Comparison of ENCODE assay signal across 33 mouse cellular contexts in genomic region chr1:82791105-82791504, GRCm38 (mm10). TPM values are rescaled to one million over a fixed set of nuclear protein-coding genes. Genes with fewer than 3 reads are reported as not detected.
DNase-seq lines count a peak whose midpoint lies in the region; ATAC-seq lines count a peak whose summit lies in the region.
"Had no signal": no experiment of that assay in that cellular context is flagged by ENCODE, and none has a peak within 500 bp of the region (broad histone marks: within the 10 kb centered on the region; RNA-seq: fewer than 3 reads in every experiment).

No protein-coding gene starts in this region.

- peak; percentile 16 to 20 for DNase-seq in cerebellum, postnatal 14 days
- no peak for DNase-seq in cerebellum, adult 9-10 months
- peak; percentile 31 for DNase-seq in left cerebral cortex, postnatal 4 days
- no peak for DNase-seq in left cerebral cortex, postnatal 14 days (ENCODE audit: low spot score in 2 of 2)
- DNase-seq in adipocyte (ENCODE audit: low spot score): no peak
- DNase-seq: adrenal gland, postnatal 36 days; cerebellum, adult 8-10 months; gastrocnemius, postnatal 36 days; kidney, adult 2 months; layer of hippocampus, adult 9-11 months; lung, embryonic 14.5 days; retina, postnatal 1 day; right cerebral cortex, postnatal 25 days; thymus, postnatal 14 days had no signal

- no peaks in the 10 kb centered on the region for H3K9me3 ChIP-seq in midbrain, embryonic 13.5 days
- H3K9me3 ChIP-seq: limb, embryonic 15.5 days; neural tube, embryonic 12.5 days had no signal

- WGBS in midbrain, embryonic 13.5 days: 60% methylated on average over 11 of the region's 11 CpGs

- intact Hi-C loops in left cerebral cortex, postnatal 4 days (cut with DNase I): no loop called here
- intact Hi-C loops in left cerebral cortex, postnatal 14 days (cut with DNase I): no loop called here

- ATAC-seq in midbrain, embryonic 13.5 days: peak; percentile 63
- ATAC-seq in megakaryocyte progenitor cell, adult 5-6 weeks (replicated peaks; ENCODE audit: poor library complexity): no peak

- no peaks in the 10 kb centered on the region for H3K27me3 ChIP-seq in midbrain, embryonic 13.5 days
- H3K27me3 ChIP-seq: limb, embryonic 15.5 days; neural tube, embryonic 12.5 days had no signal

- H3K36me3 ChIP-seq in midbrain, embryonic 13.5 days: no peaks in the 10 kb centered on the region
- H3K36me3 ChIP-seq: limb, embryonic 15.5 days; neural tube, embryonic 12.5 days had no signal

- H3K9ac ChIP-seq in midbrain, embryonic 13.5 days (replicated peaks): no peak overlapping the region
- H3K9ac ChIP-seq: hindbrain, embryonic 14.5 days; limb, embryonic 15.5 days; liver, embryonic 14.5 days; lung, embryonic 14.5 days; neural tube, embryonic 12.5 days had no signal

- no peak overlapping the region for H3K4me3 ChIP-seq in midbrain, embryonic 13.5 days (replicated peaks)
- H3K4me3 ChIP-seq: limb, embryonic 15.5 days; megakaryocyte, embryonic 14.5 days; neural tube, embryonic 12.5 days had no signal

- H3K27ac ChIP-seq in midbrain, embryonic 13.5 days: no peak overlapping the region
- H3K27ac ChIP-seq: hindbrain, embryonic 14.5 days; kidney, postnatal 0 days; limb, embryonic 15.5 days; liver, embryonic 14.5 days; neural tube, embryonic 12.5 days had no signal

- peaks cover 7% of the 10 kb centered on the region; the same call in 1 of the 2 replicates for H3K4me1 ChIP-seq in midbrain, embryonic 13.5 days (replicated peaks)

- peak overlapping the region; percentile 30; the same call in 1 of the 2 replicates for H3K4me2 ChIP-seq in midbrain, embryonic 13.5 days (replicated peaks)
- H3K4me2 ChIP-seq: hindbrain, embryonic 14.5 days; limb, embryonic 15.5 days; lung, embryonic 14.5 days; neural tube, embryonic 12.5 days had no signal

RNA-seq across cellular contexts. Expression of gene Gm47791, which starts 20.1 kb away (rescaled TPM):
- total RNA-seq in left cerebral cortex, postnatal 4 days (2021): not detected
- total RNA-seq in left cerebral cortex, postnatal 14 days (2021): not detected
- polyA plus RNA-seq in midbrain, embryonic 13.5 days (2015; fragmentation: Nextera tagmentation; extraction: Ambion mirVana): not detected in 2 replicates
- total RNA-seq in megakaryocyte progenitor cell, adult 5-6 weeks (2015): not detected in 2 replicates
- not detected in 2 replicates for total RNA-seq in megakaryocyte progenitor cell, adult 5-6 weeks (2017)
- total RNA-seq: adrenal gland, postnatal 36 days; gastrocnemius, adult 18-20 months; gastrocnemius, postnatal 36 days; heart, adult 8-10 months; heart, postnatal 25 days; left cerebral cortex, adult 18-20 months; left cerebral cortex, postnatal 36 days had no signal
- polyA plus RNA-seq: cortical plate, adult 2 months; embryonic facial prominence, embryonic 11.5 days; heart, embryonic 14.5 days; hindbrain, embryonic 14.5 days; intestine, embryonic 14.5 days; kidney, adult 2 months; kidney, postnatal 0 days; large intestine, adult 2 months; limb, embryonic 15.5 days; liver, embryonic 14.5 days; lung, embryonic 14.5 days; neural tube, embryonic 12.5 days; stomach, embryonic 14.5 days had no signal

RNA-seq across cellular contexts. Expression of gene Tm4sf20, which starts 22.8 kb away (rescaled TPM):
- not detected for total RNA-seq in left cerebral cortex, postnatal 4 days (2021)
- not detected for total RNA-seq in left cerebral cortex, postnatal 14 days (2021)
- 0.11 and 0.22 TPM in 2 replicates for polyA plus RNA-seq in midbrain, embryonic 13.5 days (2015; fragmentation: Nextera tagmentation; extraction: Ambion mirVana)
- not detected in 2 replicates for total RNA-seq in megakaryocyte progenitor cell, adult 5-6 weeks (2015)
- total RNA-seq in megakaryocyte progenitor cell, adult 5-6 weeks (2017): not detected in 2 replicates
- total RNA-seq: adrenal gland, postnatal 36 days; gastrocnemius, adult 18-20 months; gastrocnemius, postnatal 36 days; heart, adult 8-10 months; heart, postnatal 25 days; left cerebral cortex, adult 18-20 months; left cerebral cortex, postnatal 36 days had no signal
- polyA plus RNA-seq: cortical plate, adult 2 months; embryonic facial prominence, embryonic 11.5 days; heart, embryonic 14.5 days; hindbrain, embryonic 14.5 days; kidney, adult 2 months; limb, embryonic 15.5 days; liver, embryonic 14.5 days; lung, embryonic 14.5 days had no signal

RNA-seq across cellular contexts. Expression of gene Agfg1, which starts 48.2 kb away (rescaled TPM):
- total RNA-seq in left cerebral cortex, postnatal 4 days (2021): 100 to 1,000 TPM in 1 of 2 experiments, 10 to 100 TPM in 1; 96.1 to 106 TPM
- 10 to 100 TPM; 81.8 to 90.3 TPM for total RNA-seq in left cerebral cortex, postnatal 14 days (2021)
- 26.5 and 31.0 TPM in 2 replicates for polyA plus RNA-seq in midbrain, embryonic 13.5 days (2015; fragmentation: Nextera tagmentation; extraction: Ambion mirVana)
- total RNA-seq in megakaryocyte progenitor cell, adult 5-6 weeks (2015): 43.1 and 48.3 TPM in 2 replicates
- total RNA-seq in megakaryocyte progenitor cell, adult 5-6 weeks (2017): 31.5 and 36.2 TPM in 2 replicates

Comparison
In these comparisons a context has a peak if more than half of its experiments do, and no peak if none do; other contexts are left out.
1. DNase-seq: peak in cerebellum, postnatal 14 days (2 of 2) and left cerebral cortex, postnatal 4 days (single experiment); none in cerebellum, adult 9-10 months (single experiment), left cerebral cortex, postnatal 14 days (0 of 2) and adipocyte (single experiment).